Mouse (Mus musculus) heart, embryonic 10.5 days (tissue): Measurements from ENCODE around the gene Trim11. TPM values are rescaled to one million over a fixed set of nuclear protein-coding genes. Genes with fewer than 3 reads are reported as not detected.

Experiments used
- DNase-seq: peaks from one replicate; pipeline ENCODE4 v3.0.0-alpha.2; 2017; ENCODE audit warnings: low spot score
- H3K27ac ChIP-seq: fragments of 300-500 bp; sonication (generic); 2 replicates; pipeline ENCODE4 v1.5.1; 2016; ENCODE audit warnings: mild to moderate bottlenecking
- H3K27me3 ChIP-seq: fragments of 300-500 bp; sonication (generic); 2 replicates; pipeline ENCODE4 v1.6.1; 2016; ENCODE audit warnings: mild to moderate bottlenecking; ENCODE audit not compliant: poor library complexity, insufficient read depth, severe bottlenecking
- H3K36me3 ChIP-seq: fragments of 300-500 bp; sonication (generic); 2 replicates; pipeline ENCODE4 v1.6.1; 2016; ENCODE audit warnings: mild to moderate bottlenecking, moderate library complexity
- H3K4me1 ChIP-seq: fragments of 300-500 bp; sonication (generic); 2 replicates; pipeline ENCODE4 v1.6.1; 2016; ENCODE audit warnings: mild to moderate bottlenecking
- H3K4me3 ChIP-seq: fragments of 300-500 bp; sonication (generic); 2 replicates; pipeline ENCODE4 v1.5.1; 2016; ENCODE audit warnings: mild to moderate bottlenecking, moderate library complexity
- H3K9me3 ChIP-seq: fragments of 300-500 bp; sonication (generic); 2 replicates; pipeline ENCODE4 v1.6.1; 2016; ENCODE audit warnings: mild to moderate bottlenecking, moderate library complexity
- WGBS: fragments of 180-500 bp; shearing (Covaris S2); methylation state at CpG from one replicate; pipeline ENCODE4 v1.1.7; 2016; 5-methylcytosine and 5-hydroxymethylcytosine counted together
- polyA plus RNA-seq: library from polyadenylated mRNA; unstranded; fragments of >200 nt; fragmentation: Nextera tagmentation; extraction: Ambion mirVana; gene quantifications from 2 replicates; pipeline ENCODE4 v1.2.1, GENCODE M21; 2016

The Trim11 gene
- polyA plus RNA-seq, 1 experiment from 2014 or later = 24.0 TPM

DNA sequence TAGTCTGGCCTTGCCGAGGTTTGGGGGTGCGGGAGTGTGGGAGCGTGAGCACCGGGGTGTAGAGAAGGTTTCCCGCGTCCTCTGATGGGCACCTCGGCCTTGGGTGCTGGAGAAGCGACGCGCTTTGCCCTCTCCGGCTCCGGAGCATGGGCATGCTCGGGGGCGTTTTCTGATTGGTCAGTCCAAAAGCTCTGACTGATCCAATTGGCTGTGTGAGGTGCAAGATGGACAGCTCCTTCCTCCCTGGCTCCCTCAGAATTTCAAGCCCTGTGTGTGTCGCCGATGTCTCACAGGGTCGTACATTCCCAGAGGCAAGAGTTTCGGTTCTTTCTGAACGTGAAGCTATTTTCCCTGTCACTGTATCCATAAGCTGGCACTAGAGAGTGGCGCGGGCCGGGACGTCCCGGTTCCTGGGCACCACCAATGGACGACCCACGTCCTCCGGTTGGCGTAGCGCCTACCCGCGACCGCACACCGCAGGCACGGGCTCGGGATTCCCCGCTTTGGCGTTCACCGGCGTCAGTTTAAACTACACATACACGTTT, 17.9 kb upstream of the Trim11 start:
- WGBS = 4% methylated on average over 40 of the region's 40 CpGs
- 0 out of 2 replicates have a peak, but pooled peaks cover 4% of the 10 kb centered on the region for H3K9me3 ChIP-seq
- DNase-seq = peak; percentile 95
- H3K4me3 ChIP-seq = peak overlapping the region; percentile 57
- H3K4me1 ChIP-seq = peaks cover 34% of the 10 kb centered on the region
- H3K27me3 ChIP-seq = peaks cover 31% of the 10 kb centered on the region
- H3K27ac ChIP-seq = peak overlapping the region; percentile 33; the same call in 1 of the 2 replicates
- H3K36me3 ChIP-seq = peaks cover 12% of the 10 kb centered on the region; the same call in 1 of the 2 replicates

GRCm38 (mm10) chr11:58961364-58962177, 16.3 kb upstream of the Trim11 start:
- no peak overlapping the region for H3K27ac ChIP-seq
- WGBS = 47% methylated on average over 50 of the region's 50 CpGs
- H3K4me3 ChIP-seq = peak overlapping the region; percentile 30
- no peak for DNase-seq
- 0 out of 2 replicates have a peak, but pooled peaks cover 4% of the 10 kb centered on the region for H3K9me3 ChIP-seq
- peaks cover 37% of the 10 kb centered on the region for H3K4me1 ChIP-seq
- peaks cover 11% of the 10 kb centered on the region; the same call in 1 of the 2 replicates for H3K36me3 ChIP-seq
- peaks cover 31% of the 10 kb centered on the region for H3K27me3 ChIP-seq

DNA sequence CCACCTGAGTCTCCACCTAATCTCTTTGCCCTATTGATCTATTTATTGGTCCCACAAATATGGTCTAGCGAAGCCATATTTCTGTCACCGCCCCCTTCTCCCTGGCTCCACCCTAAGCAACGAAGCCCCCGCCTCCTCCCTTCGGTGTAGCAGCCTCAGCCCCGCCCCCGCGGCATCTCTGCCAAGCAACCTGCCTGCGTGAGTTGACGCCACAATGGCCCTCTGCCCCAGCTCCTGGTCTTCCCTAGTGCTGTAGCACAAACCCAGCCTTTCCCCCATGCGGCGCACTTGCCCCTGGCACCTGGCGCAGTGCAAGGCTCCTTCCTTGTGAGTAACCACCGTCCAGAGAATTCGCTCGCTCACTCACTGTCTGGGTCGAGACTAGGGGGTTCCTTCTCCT, 14.3 kb upstream of the Trim11 start:
- Histone ChIP-seq H3K4me1 (peaks cover 32% of the 10 kb centered on the region), H3K9me3 (0 out of 2 replicates have a peak, but pooled peaks cover 4% of the 10 kb centered on the region), H3K27ac (no peak overlapping the region), H3K4me3 (no peak overlapping the region), H3K27me3 (peaks cover 31% of the 10 kb centered on the region), H3K36me3 (peaks cover 6% of the 10 kb centered on the region)
- WGBS = 30% methylated on average over 17 of the region's 17 CpGs
- DNase-seq = no peak

- Histone ChIP-seq H3K9me3 (0 out of 2 replicates have a peak, but pooled peaks cover 4% of the 10 kb centered on the region), H3K4me1 (peaks cover 32% of the 10 kb centered on the region), H3K27me3 (peaks cover 31% of the 10 kb centered on the region), H3K27ac (no peak overlapping the region), H3K4me3 (no peak overlapping the region), H3K36me3 (peaks cover 7% of the 10 kb centered on the region)
- WGBS = 87% methylated on average over 7 of the region's 7 CpGs
- DNase-seq = no peak
These were observed 13.7 kb upstream of the Trim11 start for GRCm38 (mm10) chr11:58964216-58964615.

DNA sequence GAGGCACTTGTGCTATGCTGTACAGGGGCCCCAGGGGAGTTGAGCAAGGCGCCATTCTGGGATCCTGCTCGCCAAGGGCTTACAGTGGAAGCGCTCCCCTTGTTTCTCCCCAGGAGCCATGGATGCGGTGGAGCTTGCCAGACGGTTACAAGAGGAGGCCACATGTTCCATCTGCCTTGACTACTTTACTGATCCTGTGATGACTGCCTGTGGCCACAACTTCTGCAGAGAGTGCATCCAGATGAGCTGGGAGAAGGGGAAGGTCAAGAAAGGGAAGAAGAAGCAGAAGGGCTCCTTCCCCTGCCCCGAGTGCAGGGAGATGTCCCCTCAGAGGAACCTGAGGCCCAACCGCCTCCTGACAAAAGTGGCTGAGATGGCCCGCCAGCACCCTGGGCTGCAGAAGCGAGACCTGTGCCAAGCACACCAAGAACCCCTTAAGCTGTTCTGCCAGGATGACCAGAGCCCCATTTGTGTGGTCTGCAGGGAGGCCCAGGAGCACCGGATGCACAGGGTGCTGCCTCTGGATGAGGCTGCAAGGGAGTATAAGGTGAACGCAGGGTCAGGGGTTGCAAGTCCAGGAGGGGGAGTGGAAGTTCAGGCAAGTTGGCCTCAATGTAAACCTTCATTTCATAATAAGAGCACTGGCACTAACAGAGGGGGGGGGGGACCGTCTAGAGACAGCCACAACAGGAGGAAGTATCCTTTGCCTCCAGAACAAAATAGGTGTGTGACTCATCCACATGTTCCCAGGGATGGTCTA, 12.7 kb upstream of the Trim11 start:
- peak overlapping the region; percentile 64 for H3K27ac ChIP-seq
- WGBS = 42% methylated on average over 12 of the region's 12 CpGs
- H3K36me3 ChIP-seq = peaks cover 7% of the 10 kb centered on the region
- peak overlapping the region; percentile 27; the same call in 1 of the 2 replicates for H3K4me3 ChIP-seq
- DNase-seq = no peak
- H3K27me3 ChIP-seq = peaks cover 31% of the 10 kb centered on the region
- peaks cover 34% of the 10 kb centered on the region for H3K4me1 ChIP-seq
- H3K9me3 ChIP-seq = 0 out of 2 replicates have a peak, but pooled peaks cover 4% of the 10 kb centered on the region

DNA sequence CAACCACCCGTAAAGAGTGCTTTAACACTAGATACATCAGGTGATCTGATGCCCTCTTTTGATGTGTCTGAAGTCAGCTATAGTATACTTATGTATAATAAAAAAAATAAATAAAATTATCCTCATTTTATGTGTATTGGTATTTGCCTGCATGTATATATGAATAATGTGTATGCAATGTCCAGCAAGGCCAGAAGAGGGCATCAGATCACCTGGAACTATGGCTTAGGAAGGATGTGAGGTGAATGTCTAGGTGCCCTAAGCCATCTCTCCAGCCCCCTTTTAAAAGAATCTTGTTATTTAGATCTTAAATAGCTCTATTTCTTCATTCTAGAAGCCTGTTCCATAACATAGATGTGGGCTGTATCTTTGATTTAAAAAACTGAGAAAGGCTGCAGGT, 10.5 kb upstream of the Trim11 start:
- Histone ChIP-seq H3K36me3 (peaks cover 22% of the 10 kb centered on the region), H3K27ac (no peak overlapping the region), H3K27me3 (peaks cover 19% of the 10 kb centered on the region), H3K9me3 (no peaks in the 10 kb centered on the region), H3K4me3 (no peak overlapping the region), H3K4me1 (peaks cover 53% of the 10 kb centered on the region)
- no peak for DNase-seq
- 94% methylated on average over 1 of the region's 1 CpGs for WGBS

DNA sequence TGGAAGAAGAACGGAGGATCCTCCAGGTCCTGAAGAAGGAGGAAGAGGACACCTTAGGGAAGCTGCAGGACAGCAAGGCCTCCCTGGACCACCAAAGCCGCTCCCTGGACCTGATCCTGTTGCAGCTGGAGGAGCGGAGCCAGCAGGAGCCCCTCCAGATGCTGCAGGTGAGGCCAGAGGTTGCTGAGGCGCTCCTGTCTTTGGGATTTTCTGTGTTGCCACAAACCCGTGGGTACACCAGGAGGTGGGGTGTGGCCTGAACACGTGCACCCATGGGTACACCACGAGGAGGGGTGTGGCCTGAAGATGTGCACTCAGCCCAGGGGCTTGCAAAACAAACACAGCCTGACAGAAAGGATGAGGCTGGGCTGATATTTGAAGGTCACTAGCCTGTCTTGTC, 9.3 kb upstream of the Trim11 start:
- DNase-seq = no peak
- H3K4me1 ChIP-seq = peaks cover 54% of the 10 kb centered on the region
- peaks cover 7% of the 10 kb centered on the region; the same call in 1 of the 2 replicates for H3K27me3 ChIP-seq
- WGBS = 81% methylated on average over 7 of the region's 7 CpGs
- no peak overlapping the region for H3K27ac ChIP-seq
- no peaks in the 10 kb centered on the region for H3K9me3 ChIP-seq
- H3K4me3 ChIP-seq = no peak overlapping the region
- peaks cover 27% of the 10 kb centered on the region for H3K36me3 ChIP-seq

GRCm38 (mm10) chr11:58969027-58969426, 8.9 kb upstream of the Trim11 start:
- WGBS = 69% methylated on average over 8 of the region's 8 CpGs
- no peak for DNase-seq
- peaks cover 3% of the 10 kb centered on the region; the same call in 1 of the 2 replicates for H3K27me3 ChIP-seq
- no peak overlapping the region for H3K4me3 ChIP-seq
- no peaks in the 10 kb centered on the region for H3K9me3 ChIP-seq
- H3K36me3 ChIP-seq = peaks cover 29% of the 10 kb centered on the region
- H3K4me1 ChIP-seq = peaks cover 56% of the 10 kb centered on the region
- no peak overlapping the region for H3K27ac ChIP-seq

DNA sequence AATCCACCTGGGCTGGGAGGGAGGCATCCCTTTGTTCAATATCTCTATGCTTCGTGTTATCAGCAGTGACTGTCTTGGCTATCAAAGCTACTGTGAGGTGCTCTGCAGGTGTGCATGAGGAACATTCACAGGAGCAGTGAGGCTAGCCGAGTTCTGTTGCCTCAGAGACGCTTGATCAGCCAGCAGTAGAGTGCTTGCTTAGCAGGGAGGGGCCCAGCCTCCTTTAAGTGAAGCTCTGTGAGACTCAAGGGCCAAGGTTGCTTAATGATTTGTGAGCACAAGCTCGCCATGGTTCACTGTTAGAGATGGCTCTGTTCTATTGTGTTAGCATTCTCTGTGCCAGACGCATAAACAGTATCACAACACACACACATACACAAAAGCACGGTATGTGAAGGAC, 8.2 kb upstream of the Trim11 start:
- 72% methylated on average over 6 of the region's 6 CpGs for WGBS
- DNase-seq = no peak
- no peaks in the 10 kb centered on the region; the same call in 1 of the 2 replicates for H3K27me3 ChIP-seq

GRCm38 (mm10) chr11:58970831-58971530, 6.9 kb upstream of the Trim11 start:
- H3K4me1 ChIP-seq = peaks cover 52% of the 10 kb centered on the region
- WGBS = 84% methylated on average over 21 of the region's 21 CpGs
- peaks cover 37% of the 10 kb centered on the region for H3K36me3 ChIP-seq

More for the DNA sequence above, 8.2 kb upstream of the Trim11 start:
- H3K9me3 ChIP-seq = no peaks in the 10 kb centered on the region
- peaks cover 35% of the 10 kb centered on the region for H3K36me3 ChIP-seq
- H3K4me3 ChIP-seq = no peak overlapping the region
- no peak overlapping the region for H3K27ac ChIP-seq
- peaks cover 61% of the 10 kb centered on the region for H3K4me1 ChIP-seq

GRCm38 (mm10) chr11:58971796-58972195, 6.1 kb upstream of the Trim11 start:
- H3K36me3 ChIP-seq = peaks cover 37% of the 10 kb centered on the region

More at GRCm38 (mm10) chr11:58970831-58971530, 6.9 kb upstream of the Trim11 start:
- no peaks in the 10 kb centered on the region for H3K9me3 ChIP-seq
- H3K4me3 ChIP-seq = no peak overlapping the region
- no peaks in the 10 kb centered on the region for H3K27me3 ChIP-seq
- H3K27ac ChIP-seq = 0 out of 2 replicates have a peak overlapping the region, but pooled peaks have one; percentile 36
- DNase-seq = no peak

GRCm38 (mm10) chr11:58974414-58974813, 3.5 kb upstream of the Trim11 start:
- Histone ChIP-seq H3K4me1 (peaks cover 59% of the 10 kb centered on the region), H3K4me3 (no peak overlapping the region), H3K27ac (no peak overlapping the region), H3K27me3 (no peaks in the 10 kb centered on the region), H3K36me3 (peaks cover 29% of the 10 kb centered on the region), H3K9me3 (no peaks in the 10 kb centered on the region)
- WGBS = 68% methylated on average over 3 of the region's 3 CpGs
- no peak for DNase-seq

More at GRCm38 (mm10) chr11:58971796-58972195, 6.1 kb upstream of the Trim11 start:
- Histone ChIP-seq H3K27me3 (no peaks in the 10 kb centered on the region), H3K9me3 (no peaks in the 10 kb centered on the region), H3K4me3 (no peak overlapping the region), H3K4me1 (peaks cover 48% of the 10 kb centered on the region), H3K27ac (no peak overlapping the region)
- WGBS = 82% methylated on average over 3 of the region's 3 CpGs
- no peak for DNase-seq
